Mouse (Mus musculus) lung, adult 2 months (tissue): ENCODE measurements at regions not wholly inside any gene's neighbourhood (a gene's known extent, or its start where the extent isn't known, plus 50 kb on each side); places are given as distances from the start of the nearest gene placed in this dataset.

Source experiments
- CTCF ChIP-seq: fragments of 200-500 bp; IDR thresholded peaks from 2 replicates; pipeline ENCODE4 v1.5.1; 2011; ENCODE audit warnings: mild to moderate bottlenecking, low read length, control low read depth; ENCODE audit not compliant: insufficient read depth
- POLR2A ChIP-seq: fragments of 200-500 bp; IDR thresholded peaks from 2 replicates; pipeline ENCODE4 v1.6.1; 2011; ENCODE audit warnings: low read depth, mild to moderate bottlenecking, control low read depth, low read length, borderline replicate concordance; ENCODE audit errors: extremely low read depth

GRCm38 (mm10) chr5:75347774-75348116, 195.7 kb downstream of the Pdgfra start:
- TF ChIP-seq CTCF = no peak
- TF ChIP-seq POLR2A = no peak
